Mouse (Mus musculus): ENCODE data around the gene 4930480E11Rik. TPM values are rescaled to one million over a fixed set of nuclear protein-coding genes. Genes with fewer than 3 reads are reported as not detected.
"Not testable (repeated sequence)": the region's sequence is repeated elsewhere in the genome, so short reads cannot be mapped to it uniquely, and the experiment has no call there.

The 4930480E11Rik gene
- total RNA-seq (2021), result not detected
- long read RNA-seq, experiment 1, result 0 reads
- long read RNA-seq, experiment 2, result 0 reads

DNA sequence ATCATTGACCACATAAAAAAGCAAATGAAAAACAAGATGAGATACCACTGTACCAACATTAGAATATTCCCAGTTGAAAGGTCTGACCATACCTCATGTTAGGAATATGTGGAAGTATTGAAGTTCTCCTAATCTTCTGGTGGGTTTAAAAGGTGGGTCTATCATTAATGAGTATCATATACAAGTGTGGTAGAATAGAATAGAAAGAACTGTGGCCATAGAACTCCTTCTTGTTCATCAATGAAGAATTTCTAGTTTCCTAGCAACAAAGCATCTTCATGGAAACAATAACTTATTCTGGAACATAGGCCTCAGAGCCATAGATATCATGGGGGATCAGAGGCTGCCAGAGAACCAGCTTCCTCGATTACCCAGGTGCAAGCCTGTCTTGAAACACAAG lies at the start of gene 4930480E11Rik:
TSS of gene 4930480E11Rik (plus strand) at position 301 of the 400 bp plus-strand sequence.
- intact Hi-C loops (cut with DNase I), result no loop called here
- no peak for DNase-seq (ENCODE audit: low spot score in 2 of 2)

DNA sequence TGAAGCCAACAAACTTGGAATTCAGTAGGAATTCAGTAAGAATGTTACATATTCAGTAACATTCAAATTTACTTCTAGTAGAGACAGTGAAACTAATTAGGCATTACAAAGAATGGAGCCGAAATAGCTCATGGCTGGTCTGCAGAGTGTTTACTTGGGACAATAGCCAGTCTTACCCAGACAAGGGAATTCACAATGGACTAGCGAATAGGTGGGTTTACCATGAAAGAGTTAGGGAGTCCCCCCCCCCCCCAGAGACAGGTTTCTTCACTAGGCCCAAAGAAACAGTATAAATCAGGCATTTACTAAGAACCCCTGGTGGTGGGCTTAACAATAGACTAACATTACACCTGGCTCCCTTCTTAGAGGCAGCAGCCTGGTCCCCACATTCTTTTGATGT lies 33.9 kb downstream of the 4930480E11Rik start:
- intact Hi-C loops (cut with DNase I); DNase-seq (ENCODE audit: low spot score in 2 of 2): not testable (repeated sequence)

Other genes starting within 250 kb of the 4930480E11Rik start
- gene Gm5938, start 244.2 kb upstream of the 4930480E11Rik start, total RNA-seq (2021), result not detected
- not detected for gene Obp1b, start 182.9 kb upstream of the 4930480E11Rik start, total RNA-seq (2021)
- gene Gm14743, start 123.7 kb upstream of the 4930480E11Rik start, total RNA-seq (2021), result not detected
- 1 to 10 TPM; 2.3 to 3.6 TPM for gene Prrg1, start 214.3 kb downstream of the 4930480E11Rik start, total RNA-seq (2021)

Data from left cerebral cortex, postnatal 14 days (tissue).